Mouse (Mus musculus) myocyte (in vitro differentiated cells): ENCODE results near the gene Arid1b.

Source experiments
- E2F4 ChIP-seq: IDR thresholded peaks from one replicate; pipeline ENCODE4 v1.6.1; 2011; ENCODE audit warnings: mild to moderate bottlenecking, control low read depth, moderate library complexity; ENCODE audit not compliant: insufficient read depth
- POLR2A ChIP-seq: IDR thresholded peaks from one replicate; pipeline ENCODE4 v1.6.1; 2011; ENCODE audit warnings: low read depth, mild to moderate bottlenecking, control low read depth, moderate library complexity; ENCODE audit not compliant: insufficient read length
- POLR2AphosphoS2 ChIP-seq: IDR thresholded peaks from one replicate; pipeline ENCODE4 v1.6.1; 2011; ENCODE audit warnings: low read depth, control low read depth; ENCODE audit not compliant: insufficient read length

DNA sequence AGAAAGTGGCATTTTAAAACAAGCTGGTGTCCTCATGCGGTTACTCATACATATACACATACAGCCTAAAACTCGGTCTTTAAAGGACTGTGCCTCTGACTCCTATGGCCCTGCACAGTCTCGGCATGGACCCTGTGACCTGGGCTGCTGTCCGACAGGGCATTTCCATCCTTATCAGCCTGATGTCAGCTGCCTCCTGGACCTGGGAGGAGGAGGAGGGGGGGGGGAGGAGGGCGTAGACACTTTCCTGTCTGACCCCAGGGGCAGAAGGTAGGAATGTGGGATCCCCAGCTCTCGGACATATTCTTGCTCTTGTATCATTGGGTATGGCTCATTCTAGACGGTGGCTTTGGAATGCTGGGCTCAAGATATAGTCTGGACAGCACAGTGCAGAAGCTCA is 16.6 kb downstream of the Arid1b start:
- TF ChIP-seq POLR2AphosphoS2 (no peak), POLR2A (no peak), E2F4 (no peak)
